Mouse (Mus musculus): Measurements from ENCODE around the gene Ltb.

GRCm38 (mm10) chr17:35152121-35152520 lies 42.1 kb upstream of the Ltb start:
- no peak for TF ChIP-seq CTCF (IDR thresholded peaks at IDR 0.05; ENCODE audit: borderline replicate concordance, insufficient read depth, low read depth, low read length)
- no peak for TF ChIP-seq POLR2A (IDR thresholded peaks at IDR 0.05; ENCODE audit: borderline replicate concordance, insufficient read depth, low read length)
